26 mouse cellular contexts compared by ENCODE assay signal in the genomic region with DNA sequence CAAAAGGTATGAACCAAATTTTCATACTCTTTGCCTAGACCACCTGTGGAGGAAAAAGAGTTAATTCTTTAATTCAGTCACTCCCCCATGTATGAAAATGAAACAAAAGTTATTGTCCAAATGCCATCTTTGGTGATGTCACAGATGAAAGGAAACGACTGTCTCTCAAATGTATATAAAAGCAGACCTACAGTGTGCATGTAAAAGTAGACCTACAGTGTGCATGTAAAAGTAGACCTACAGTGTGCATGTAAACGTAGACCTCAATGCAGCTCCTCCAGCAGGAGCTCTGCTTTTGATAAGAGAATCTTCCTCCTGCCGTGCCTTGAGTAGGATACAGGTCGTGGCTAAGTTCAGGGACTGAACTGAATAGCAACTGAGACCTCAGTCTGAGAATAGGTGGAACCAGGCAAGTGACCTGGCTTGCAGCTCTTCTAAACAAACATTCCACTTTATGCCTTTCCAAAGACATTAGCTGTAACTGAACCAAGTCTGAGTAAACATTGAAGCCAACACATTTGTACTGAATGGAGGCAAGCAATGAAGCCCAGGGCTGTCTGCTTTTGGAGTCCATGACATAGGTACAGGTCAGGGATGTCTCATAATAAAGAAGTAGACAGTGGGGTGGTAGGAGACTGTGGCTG.
"Had no signal": no experiment of that assay in that cellular context is flagged by ENCODE, and none has a peak within 500 bp of the region (broad histone marks: within the 10 kb centered on the region; RNA-seq: fewer than 3 reads in every experiment).

No protein-coding gene starts in this region.

- H3K27me3 ChIP-seq: heart, embryonic 13.5 days; heart, embryonic 15.5 days; hindbrain, embryonic 13.5 days; hindbrain, embryonic 15.5 days; kidney, embryonic 15.5 days; limb, embryonic 12.5 days; liver, embryonic 13.5 days; liver, embryonic 15.5 days had no signal

- DNase-seq: gastrocnemius, postnatal 14 days; gastrocnemius, postnatal 36 days; heart, adult 18-20 months; heart, postnatal 14 days; heart, postnatal 36 days; kidney, adult 11 months; kidney, adult 2 months; kidney, adult 9 months; kidney, postnatal 14 days; kidney, postnatal 36 days; layer of hippocampus, adult 9-11 months; liver, embryonic 13.5 days had no signal

- H3K9me3 ChIP-seq: heart, embryonic 13.5 days; heart, embryonic 15.5 days; hindbrain, embryonic 13.5 days; hindbrain, embryonic 15.5 days; kidney, embryonic 15.5 days; limb, embryonic 10.5 days; limb, embryonic 12.5 days; liver, embryonic 13.5 days; liver, embryonic 15.5 days had no signal

- H3K9ac ChIP-seq: heart, embryonic 13.5 days; heart, embryonic 15.5 days; hindbrain, embryonic 13.5 days; hindbrain, embryonic 15.5 days; kidney, embryonic 15.5 days; limb, embryonic 12.5 days; liver, embryonic 13.5 days; liver, embryonic 15.5 days had no signal

- H3K27ac ChIP-seq: heart, embryonic 13.5 days; heart, embryonic 15.5 days; hindbrain, embryonic 13.5 days; hindbrain, embryonic 15.5 days; hindbrain, postnatal 0 days; kidney, embryonic 15.5 days; kidney, postnatal 0 days; left cerebral cortex, adult 2 months; limb, embryonic 10.5 days; limb, embryonic 12.5 days; liver, embryonic 13.5 days; liver, embryonic 15.5 days had no signal

- ATAC-seq: hindbrain, postnatal 0 days; intestine, embryonic 16.5 days had no signal

- H3K36me3 ChIP-seq: heart, embryonic 13.5 days; heart, embryonic 15.5 days; hindbrain, embryonic 13.5 days; hindbrain, embryonic 15.5 days; kidney, embryonic 15.5 days; limb, embryonic 10.5 days; limb, embryonic 12.5 days; liver, embryonic 13.5 days; liver, embryonic 15.5 days had no signal

- H3K4me3 ChIP-seq: heart, embryonic 13.5 days; heart, embryonic 15.5 days; hindbrain, embryonic 13.5 days; hindbrain, embryonic 15.5 days; kidney, embryonic 15.5 days; left cerebral cortex, adult 2 months; limb, embryonic 10.5 days; limb, embryonic 12.5 days; liver, embryonic 13.5 days; liver, embryonic 15.5 days had no signal

- H3K4me1 ChIP-seq: heart, embryonic 13.5 days; heart, embryonic 15.5 days; hindbrain, embryonic 13.5 days; hindbrain, embryonic 15.5 days; kidney, embryonic 15.5 days; limb, embryonic 10.5 days; limb, embryonic 12.5 days; liver, embryonic 13.5 days; liver, embryonic 15.5 days had no signal

- H3K4me2 ChIP-seq: heart, embryonic 11.5 days; heart, embryonic 13.5 days; heart, embryonic 15.5 days; hindbrain, embryonic 13.5 days; hindbrain, embryonic 15.5 days; kidney, embryonic 15.5 days; limb, embryonic 12.5 days; liver, embryonic 11.5 days; liver, embryonic 13.5 days; liver, embryonic 15.5 days had no signal
